Mouse (Mus musculus): ENCODE results near the gene Akain1.

The Akain1 gene

DNA sequence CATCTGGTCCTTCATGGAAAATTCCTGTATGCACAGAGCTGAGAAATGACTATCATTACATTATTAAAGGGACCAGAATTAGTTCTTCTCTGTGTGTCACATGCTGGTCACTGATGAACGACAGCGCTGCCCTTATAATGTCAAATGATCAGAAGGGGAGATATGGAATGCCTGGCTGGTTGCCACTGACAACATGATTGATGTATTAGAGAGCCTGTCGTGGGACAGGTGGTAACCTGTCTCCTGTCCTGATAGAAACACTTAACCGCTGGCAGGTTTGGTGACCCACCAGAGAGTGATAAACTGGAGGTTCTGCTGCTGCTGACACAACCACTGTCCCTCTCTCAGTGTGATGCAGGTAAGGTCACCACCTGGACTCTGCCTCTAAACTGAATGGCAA is 40.1 kb downstream of the Akain1 start:
- no peak for DNase-seq (ENCODE audit: low read depth, low spot score)

DNA sequence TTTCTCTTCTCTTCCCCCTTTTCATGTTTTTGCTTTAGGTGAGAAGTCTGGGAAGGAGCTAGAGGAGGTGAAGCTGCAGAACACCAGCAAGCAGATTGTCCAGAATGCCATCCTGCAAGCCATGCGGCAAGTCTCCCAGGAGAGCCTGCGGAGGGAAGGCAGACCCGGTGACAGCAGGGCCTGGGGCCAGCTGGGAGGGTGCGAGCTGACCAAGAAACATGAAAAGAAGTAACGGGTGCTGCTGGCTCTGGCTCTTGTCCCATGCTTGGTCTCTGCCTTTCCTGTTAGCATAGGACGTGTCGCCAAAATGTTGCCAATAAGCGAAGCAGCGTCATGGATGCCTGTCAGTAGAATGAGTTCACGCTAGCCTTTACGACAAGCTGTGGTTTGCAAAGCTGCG is 48.0 kb downstream of the Akain1 start:
- DNase-seq (ENCODE audit: low read depth, low spot score), result no peak

DNA sequence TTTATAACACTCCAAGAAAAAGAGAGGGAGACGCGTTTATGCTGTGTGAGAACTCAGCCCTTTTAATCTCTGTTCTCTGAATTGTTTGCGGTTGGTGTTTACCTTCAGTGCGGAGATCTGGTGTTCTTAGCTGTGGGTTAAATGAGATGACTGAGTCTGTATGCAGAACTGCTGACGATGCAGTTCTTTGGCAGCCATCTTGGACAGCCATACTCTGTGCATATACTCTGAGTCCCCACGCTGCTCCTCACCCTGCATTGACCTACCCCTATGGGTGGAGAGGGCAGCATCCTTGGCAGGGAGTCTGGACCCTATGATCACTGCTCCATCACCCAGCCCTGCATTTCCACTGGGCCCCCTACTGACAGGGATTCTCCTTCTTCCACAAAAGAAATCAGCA is 48.8 kb downstream of the Akain1 start:
- no peak for DNase-seq (ENCODE audit: low read depth, low spot score)

DNA sequence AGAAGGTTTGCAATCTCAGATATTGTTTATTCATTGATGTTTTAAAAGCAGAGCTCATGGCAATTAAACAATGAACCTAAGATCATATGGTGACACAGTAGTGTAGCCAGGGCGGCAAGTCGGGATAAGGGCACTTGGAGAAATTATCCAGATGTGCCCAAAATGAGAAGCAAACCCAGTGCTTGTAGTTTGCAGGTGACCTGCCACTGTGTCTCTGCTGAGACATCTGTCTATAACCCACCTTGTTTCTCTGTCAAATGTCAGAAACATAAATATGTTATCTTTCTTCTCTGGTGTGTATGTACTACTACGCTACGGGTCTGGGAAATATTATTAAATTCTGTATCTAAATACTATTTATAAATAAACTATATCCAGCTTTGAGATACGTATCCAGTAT is 49.7 kb downstream of the Akain1 start:
- DNase-seq (ENCODE audit: low read depth, low spot score), result no peak

DNA sequence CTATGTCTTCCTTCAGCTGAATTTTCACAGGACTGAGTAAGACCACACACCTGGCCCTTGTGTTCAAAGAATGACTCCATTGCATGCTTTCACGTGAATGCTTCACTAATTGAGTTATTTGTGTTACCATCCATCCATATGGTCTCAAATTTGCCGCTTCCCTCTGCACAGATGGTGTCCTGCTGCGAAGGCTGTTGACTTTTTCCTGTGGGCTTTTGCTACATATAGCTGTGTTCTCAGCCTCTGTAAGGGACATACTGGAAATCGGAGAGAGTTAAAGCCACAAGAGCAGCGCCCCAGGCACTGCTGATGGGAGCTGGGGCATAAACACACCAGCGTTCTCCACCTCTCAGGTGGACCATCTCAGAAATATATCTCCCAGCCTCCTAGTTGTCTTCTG is 53.2 kb downstream of the Akain1 start:
- DNase-seq (ENCODE audit: low read depth, low spot score), result no peak

DNA sequence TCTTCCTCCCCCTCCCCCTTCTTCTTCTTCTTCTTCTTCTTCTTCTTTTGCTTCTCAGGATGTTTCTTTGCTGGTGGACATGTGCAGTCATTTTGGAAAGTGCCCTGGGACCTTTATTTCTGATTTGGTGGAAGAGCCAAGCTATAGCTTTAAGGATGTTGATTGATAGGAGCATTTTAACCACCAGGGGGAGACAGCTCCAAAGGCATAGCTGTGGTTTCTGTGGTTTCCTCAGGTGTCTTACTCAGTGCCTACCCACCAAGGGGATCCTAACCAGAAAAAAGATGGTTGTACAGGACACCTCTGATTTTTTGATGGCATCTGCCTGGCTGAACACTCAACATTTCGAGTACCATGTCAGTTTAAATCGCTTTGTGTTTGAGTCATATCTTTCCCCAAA is 56.4 kb downstream of the Akain1 start:
- peak; percentile 54 for DNase-seq (ENCODE audit: low read depth, low spot score)

DNA sequence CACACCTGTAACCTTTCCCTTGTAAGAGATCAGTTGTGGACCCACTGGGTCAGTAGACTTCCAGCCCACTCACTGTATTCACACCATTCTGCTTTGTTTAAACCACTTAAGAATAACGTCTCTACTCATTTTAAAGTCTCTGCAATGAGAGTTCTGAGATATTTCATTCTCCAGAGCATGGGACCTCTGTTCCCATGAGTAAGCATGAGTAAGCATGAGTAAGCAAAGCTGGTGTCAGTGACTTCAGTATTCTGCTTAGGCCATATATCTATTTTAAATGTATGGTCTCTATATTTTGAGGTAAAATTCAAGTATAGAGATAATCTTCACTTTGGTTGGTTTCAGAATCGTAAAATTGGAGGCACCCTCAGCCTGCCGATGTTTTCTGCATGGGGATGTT is 57.0 kb downstream of the Akain1 start:
- no peak for DNase-seq (ENCODE audit: low read depth, low spot score)

DNA sequence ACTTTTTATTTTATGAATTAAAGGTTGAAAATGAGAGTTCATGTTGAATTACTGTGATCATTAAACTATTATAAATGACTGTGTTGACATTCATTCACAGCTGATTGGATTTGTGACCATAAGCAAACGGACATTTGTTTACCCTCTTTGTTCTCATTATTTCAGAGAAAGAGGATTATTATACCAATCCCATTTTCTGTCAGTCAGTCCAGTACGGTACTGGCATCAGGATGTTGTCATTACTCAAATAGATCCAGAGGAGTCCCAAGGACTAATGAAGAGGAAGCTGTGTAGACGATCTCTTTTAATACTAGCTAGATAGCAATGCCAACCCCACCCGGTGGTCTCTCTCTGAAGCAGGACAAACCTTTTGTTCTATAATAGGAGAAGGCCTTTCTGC is 58.2 kb downstream of the Akain1 start:
- no peak for DNase-seq (ENCODE audit: low read depth, low spot score)

DNA sequence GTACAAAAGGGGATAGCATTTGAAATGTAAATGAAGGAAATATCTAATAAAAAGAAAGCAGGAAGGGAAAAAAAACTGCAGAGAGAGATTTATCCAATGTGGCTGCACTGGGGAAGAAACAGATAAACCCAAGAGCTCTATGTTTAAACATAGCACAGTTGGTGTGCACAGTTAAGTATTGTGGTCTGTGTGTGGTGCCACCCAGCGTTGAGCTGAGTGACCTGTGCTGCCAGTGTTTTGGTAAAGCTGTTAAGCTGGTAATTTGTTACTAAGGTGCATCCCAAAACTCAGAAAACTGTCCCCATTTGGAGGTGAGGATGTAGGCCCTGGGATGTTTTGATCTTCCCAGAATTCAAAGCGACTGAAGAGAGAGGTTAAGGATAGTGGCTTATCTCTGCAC is 59.8 kb downstream of the Akain1 start:
- no peak for DNase-seq (ENCODE audit: low read depth, low spot score)

DNA sequence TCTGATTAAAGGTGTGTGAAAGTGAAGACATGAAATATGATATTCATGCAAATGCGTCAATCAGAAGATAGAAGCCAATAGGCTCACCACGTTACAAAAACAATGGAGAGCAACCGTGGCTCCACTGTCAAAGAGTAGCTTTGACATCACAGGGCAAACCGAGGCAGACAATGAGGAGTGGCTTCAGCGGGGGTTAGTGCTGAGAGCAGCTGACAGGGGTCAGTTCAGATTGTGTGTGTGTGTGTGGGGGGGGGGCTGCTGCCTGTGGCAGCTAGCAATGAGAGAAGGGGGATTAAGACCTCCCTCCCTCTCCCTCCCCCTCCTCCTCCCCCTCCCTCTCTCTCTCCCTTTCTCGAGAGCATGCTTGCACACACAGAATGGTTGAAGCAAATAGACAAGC is 60.3 kb downstream of the Akain1 start:
- DNase-seq (ENCODE audit: low read depth, low spot score), result no peak

DNA sequence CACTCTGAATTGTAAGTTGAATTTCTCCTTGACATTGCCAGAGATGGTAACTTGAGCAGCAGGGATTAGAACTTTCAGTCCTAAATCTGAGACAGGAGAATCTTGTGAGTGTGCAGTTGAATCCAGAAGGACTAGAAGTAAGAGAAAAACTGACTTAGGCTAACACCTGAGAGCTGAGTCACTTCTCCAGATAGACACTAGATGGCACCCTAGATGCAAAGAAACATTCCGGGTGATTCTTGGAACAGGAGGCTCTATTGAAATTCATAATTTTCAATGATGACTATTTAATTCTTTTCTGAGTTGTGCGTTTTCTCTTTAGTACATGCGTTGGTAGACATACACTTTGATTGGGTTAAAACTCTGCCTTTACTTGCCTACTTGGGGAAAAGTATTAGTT is 66.9 kb downstream of the Akain1 start:
- DNase-seq (ENCODE audit: low read depth, low spot score), result no peak

DNA sequence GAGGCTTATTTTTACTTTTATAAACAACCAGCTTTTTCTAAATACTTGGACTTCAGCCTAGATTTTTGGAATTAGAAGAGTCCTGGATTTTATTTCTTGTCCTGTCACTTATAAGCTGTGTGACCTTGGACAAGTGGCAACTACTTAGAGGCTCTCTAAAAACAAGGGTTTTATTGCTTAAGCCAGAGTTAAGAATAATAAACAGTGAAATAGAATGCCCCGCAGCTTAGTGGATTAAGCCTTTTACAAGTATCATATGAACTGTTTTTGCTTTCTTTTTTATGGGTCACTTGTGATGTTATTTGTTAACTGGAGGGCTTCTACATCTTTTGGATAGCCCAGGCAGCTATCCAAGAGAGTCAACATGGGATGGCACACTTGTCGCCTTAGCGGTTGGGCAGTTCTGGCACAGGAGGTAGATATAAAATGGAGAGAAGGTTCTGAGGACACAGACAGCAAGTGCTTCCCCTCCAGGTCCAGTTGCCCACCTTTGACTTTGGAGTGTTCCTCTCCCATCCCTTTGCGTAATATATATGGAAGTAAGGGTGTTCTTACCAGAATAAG is 77.3 kb downstream of the Akain1 start:
- DNase-seq (ENCODE audit: low read depth, low spot score), result no peak

DNA sequence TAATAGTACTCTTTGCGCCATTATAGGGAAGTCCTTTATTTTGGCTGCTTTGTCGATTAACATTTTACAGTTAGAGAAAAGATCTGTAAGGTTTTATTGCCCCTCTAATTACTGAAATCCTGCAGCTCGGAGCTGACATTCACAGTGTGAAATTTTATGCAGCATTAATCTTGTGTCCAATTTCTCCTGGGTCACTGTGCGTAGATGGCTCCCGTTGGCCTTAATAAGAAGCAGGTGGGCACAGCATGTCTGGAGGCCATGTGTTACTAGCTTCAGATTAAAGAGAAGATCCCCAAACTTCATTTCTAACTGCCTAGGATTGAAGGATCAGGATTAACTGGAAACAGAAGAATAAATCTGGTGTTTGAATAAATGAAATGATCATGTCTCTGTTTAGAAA is 92.3 kb downstream of the Akain1 start:
- DNase-seq (ENCODE audit: low read depth, low spot score), result no peak
